8 mouse cellular contexts compared by ENCODE assay signal in genomic region chr7:46795287-46796205, GRCm38 (mm10). TPM values are rescaled to one million over a fixed set of nuclear protein-coding genes. Genes with fewer than 3 reads are reported as not detected.
DNase-seq lines count a peak whose midpoint lies in the region; ATAC-seq lines count a peak whose summit lies in the region.

TSS of gene Hps5 (minus strand) at chr7:46796064.
TSS of gene Gtf2h1 (plus strand) at chr7:46796103.

- H3K4me1 ChIP-seq in megakaryocyte, embryonic 14.5 days = peaks cover 55% of the 10 kb centered on the region

- peak; percentile 99 for DNase-seq in ZHBTc4 (ENCODE audit: low read depth, low spot score)
- peak; percentile 97 to 98 for DNase-seq in gastrocnemius, adult 8-10 months (ENCODE audit: low spot score in 2 of 2)
- peak; percentile 71 for DNase-seq in hindlimb bud, embryonic 11.5 days (ENCODE audit: extremely low spot score, low read depth, low spot score)
- DNase-seq in left cerebral cortex, adult 8-10 months (ENCODE audit: low spot score in 2 of 2) = peak; percentile 95 to 96
- peak; percentile 97 to 98 for DNase-seq in right cerebral cortex, postnatal 10 days (ENCODE audit: low spot score in 2 of 2)
- peak; percentile 98 for DNase-seq in urinary bladder, postnatal 25 days (ENCODE audit: low spot score)

- H3K36me3 ChIP-seq in megakaryocyte, embryonic 14.5 days (replicated peaks; ENCODE audit: low read length) = peaks cover 27% of the 10 kb centered on the region

- no peaks in the 10 kb centered on the region for H3K9me3 ChIP-seq in megakaryocyte, embryonic 14.5 days

- peak within 1 kb of the TSS; percentile 98 for H3K4me3 ChIP-seq in megakaryocyte, embryonic 14.5 days (replicated peaks)

- ATAC-seq in common myeloid progenitor, adult 5-6 weeks (replicated peaks; ENCODE audit: low read depth, poor library complexity, severe bottlenecking) = peak; percentile 96

- no peaks in the 10 kb centered on the region for H3K27me3 ChIP-seq in megakaryocyte, embryonic 14.5 days (replicated peaks)

RNA-seq across cellular contexts. Expression of gene Hps5, which starts in this region (rescaled TPM):
- 32.3 and 33.0 TPM in 2 replicates for total RNA-seq in common myeloid progenitor, adult 5-6 weeks (2017)
- total RNA-seq in gastrocnemius, adult 8-10 months (2022) = 10 to 100 TPM; 12.2 to 17.4 (median 14.0) TPM
- 10 to 100 TPM; 13.8 to 19.3 (median 16.5) TPM for total RNA-seq in left cerebral cortex, adult 8-10 months (2022)
- polyA plus RNA-seq in megakaryocyte, embryonic 14.5 days (2012; ENCODE audit: insufficient read depth, low replicate concordance) = 0.49 and 1.0 TPM in 2 replicates

RNA-seq across cellular contexts. Expression of gene Gtf2h1, which starts in this region (rescaled TPM):
- total RNA-seq in common myeloid progenitor, adult 5-6 weeks (2017) = 86.1 and 96.2 TPM in 2 replicates
- 10 to 100 TPM; 14.7 to 18.4 (median 16.6) TPM for total RNA-seq in gastrocnemius, adult 8-10 months (2022)
- 10 to 100 TPM; 35.7 to 41.7 (median 37.8) TPM for total RNA-seq in left cerebral cortex, adult 8-10 months (2022)
- 14.5 and 19.9 TPM in 2 replicates for polyA plus RNA-seq in megakaryocyte, embryonic 14.5 days (2012; ENCODE audit: insufficient read depth, low replicate concordance)

Comparison
In these comparisons a context has a peak if more than half of its experiments do, and no peak if none do; other contexts are left out.
1. Peak in every context shown above with its lines: DNase-seq, ATAC-seq and H3K4me3 ChIP-seq.